Mouse (Mus musculus): ENCODE data around the gene Pde4d.

Gene Pde4d

DNA sequence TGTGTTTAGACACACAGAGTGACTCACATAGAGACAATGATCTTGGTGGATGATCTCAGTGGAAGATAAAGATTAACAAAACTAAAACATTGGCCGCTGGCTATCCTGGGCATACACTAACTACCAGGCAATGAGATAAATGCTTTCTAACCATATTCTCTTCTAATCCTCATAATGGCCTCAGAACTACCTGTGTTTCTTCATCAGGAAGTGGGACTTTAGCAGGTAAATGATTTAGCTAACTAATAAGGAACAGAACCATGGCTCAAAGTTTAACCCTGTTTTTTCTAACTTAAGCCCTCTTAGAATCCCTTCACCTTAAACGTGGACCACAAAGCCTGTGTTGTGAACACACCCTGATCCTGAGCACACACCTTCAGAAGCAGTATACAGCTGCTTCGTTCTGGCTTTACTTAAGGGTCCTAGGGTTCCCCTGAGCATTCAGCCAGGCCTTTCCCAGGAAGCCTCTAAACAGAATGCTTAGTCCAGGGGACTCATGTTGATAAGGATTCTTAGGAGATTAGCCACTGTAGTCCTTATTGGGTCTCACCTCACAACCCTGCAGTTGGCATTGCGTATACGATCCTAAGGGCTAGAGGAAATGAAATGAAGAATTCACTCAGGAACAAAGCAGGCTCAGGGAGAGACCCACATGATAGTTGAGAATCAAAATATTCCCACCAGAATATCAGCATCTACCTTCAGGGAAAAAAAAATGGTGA, 1283.1 kb downstream of the Pde4d start:
- intact Hi-C loops (cut with DNase I), result no loop called here

DNA sequence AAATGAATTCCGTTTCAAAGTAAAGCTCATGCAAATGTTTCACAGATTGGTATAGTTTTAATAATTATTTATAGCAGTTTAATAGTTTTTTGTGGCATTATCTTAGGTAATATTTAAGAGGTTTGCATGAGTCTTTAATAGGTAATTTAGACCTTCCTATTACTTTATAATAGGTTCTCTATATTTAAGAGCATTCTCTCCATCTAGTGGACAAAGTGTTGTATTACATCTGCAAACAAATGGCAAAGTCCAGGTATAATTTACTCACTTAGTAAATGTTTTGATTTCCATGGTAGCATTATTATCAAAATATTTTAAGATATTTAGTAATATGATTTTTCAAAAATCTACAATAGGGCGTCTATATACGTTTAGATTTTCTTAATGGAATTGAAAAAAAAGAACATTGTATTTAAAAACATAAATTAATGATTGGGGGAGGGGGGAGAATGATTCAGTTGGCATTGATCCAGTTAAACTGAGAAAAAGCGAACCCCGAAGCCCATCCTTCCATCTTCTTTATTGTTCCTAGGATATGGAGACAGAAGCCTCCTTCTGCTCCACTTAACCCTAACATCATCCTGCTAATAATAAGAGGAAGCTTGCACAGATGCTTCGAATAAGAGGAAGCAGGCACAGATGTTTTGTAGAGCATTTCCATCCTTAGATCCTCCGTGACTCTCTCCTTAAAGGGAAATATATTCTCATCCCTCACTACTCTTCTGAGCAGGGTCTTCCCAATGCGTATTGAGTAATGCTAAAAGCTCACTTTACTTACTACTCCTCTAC, 1286.7 kb downstream of the Pde4d start:
- intact Hi-C loops (cut with DNase I), result no loop called here

DNA sequence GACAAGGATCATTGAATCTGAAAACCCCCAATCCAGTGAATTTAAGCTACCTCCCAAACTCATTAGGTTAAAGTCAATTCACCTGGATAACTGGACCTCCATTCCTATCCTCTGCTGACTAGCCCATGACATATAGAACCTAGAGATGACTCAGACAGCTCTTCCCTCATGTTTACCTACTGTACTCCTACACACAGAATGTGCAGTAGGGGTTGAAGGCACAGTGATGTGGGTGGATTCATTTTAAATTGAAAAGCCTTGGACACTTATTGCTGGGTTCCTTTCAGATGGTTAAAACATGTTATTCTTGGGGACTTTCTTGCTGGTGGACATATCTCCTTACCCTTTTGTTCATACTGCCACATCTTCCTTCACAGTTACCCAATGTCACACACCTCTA, 1296.7 kb downstream of the Pde4d start:
- intact Hi-C loops (cut with DNase I), result no loop called here

DNA sequence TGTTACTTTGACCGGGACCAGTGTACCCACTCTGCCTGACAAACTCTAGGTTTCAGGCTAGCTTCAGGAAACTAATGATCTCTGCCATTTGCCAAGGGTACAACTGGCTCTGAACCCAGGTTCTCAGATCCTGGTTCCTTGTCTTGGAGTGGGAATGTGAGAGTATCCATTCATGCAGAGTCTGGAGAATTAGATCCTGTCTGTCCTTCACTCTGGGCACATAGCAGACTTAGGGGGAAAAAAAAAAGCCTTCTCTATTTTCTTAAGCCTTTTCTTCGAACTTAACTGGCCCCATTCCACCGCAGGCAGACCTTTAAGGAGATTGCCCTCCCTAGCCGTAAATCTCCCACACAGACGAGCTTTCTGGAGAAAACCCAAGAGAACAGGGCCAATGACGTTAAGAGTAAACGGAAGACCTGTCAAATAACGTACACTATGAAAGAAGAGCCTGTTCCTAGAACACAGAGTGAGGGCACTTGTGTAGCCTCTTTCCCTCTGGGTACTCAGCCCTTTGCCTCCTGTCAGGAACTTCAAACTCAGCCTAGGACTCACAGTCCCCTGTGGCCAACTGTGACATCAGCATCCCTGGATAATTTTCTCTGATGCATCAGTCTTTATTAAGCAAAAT, 1302.6 kb downstream of the Pde4d start:
- intact Hi-C loops (cut with DNase I), result no loop called here

- intact Hi-C loops (cut with DNase I), result loop anchor here (5.0 kb wide), 1 partner anchor 140 kb away; no protein-coding TSS in a partner anchor
Measured at GRCm38 (mm10) chr13:109756854-109757253, 1307.1 kb downstream of the Pde4d start.

GRCm38 (mm10) chr13:109759201-109759600, 1309.5 kb downstream of the Pde4d start:
- intact Hi-C loops (cut with DNase I), result loop anchor here (5.0 kb wide), 1 partner anchor 142 kb away; no protein-coding TSS in a partner anchor

GRCm38 (mm10) chr13:109761081-109761480, 1311.3 kb downstream of the Pde4d start:
- intact Hi-C loops (cut with DNase I), result no loop called here

GRCm38 (mm10) chr13:109774791-109775190, 1325.0 kb downstream of the Pde4d start:
- intact Hi-C loops (cut with DNase I), result no loop called here

- intact Hi-C loops (cut with DNase I), result no loop called here
Measured at GRCm38 (mm10) chr13:109775197-109775596, 1325.4 kb downstream of the Pde4d start.

DNA sequence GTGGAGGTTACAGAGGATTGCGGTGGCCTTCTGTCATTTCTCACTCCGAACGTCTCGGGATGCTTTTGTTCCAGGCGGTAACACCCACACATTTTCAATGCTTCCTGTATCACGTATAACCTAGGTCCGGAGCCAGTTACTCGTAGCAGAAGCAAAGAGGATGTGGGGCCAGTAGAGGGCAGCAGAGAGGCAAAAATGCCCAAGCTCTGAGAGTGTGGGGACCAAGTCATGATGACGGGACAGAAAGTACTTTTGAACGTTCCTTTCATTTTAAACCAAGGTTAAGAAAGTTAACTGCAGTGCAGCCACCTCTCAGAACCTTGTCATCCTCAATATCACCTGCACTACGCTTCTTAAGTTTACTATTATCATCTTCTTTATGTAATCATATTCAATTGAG, 1326.4 kb downstream of the Pde4d start:
- intact Hi-C loops (cut with DNase I), result no loop called here

DNA sequence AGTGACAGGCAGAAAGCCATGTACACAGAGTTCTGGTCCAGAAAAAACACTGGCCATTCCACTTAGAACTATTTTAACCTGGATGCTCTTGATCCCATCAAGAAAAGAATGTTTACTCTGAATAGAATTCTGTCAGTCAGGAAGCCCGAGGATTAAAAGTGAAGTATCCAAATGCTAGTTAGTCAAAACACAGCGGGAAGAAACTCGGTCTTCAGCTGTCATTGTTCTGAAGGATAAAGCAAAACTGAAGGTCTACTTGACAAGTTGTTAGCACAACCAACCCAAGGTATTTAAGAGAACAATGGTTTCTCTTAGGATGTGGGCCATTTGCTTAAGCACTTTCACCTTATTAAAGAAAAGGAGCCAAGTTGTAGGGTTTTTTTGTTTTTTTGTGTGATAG, 1327.2 kb downstream of the Pde4d start:
- intact Hi-C loops (cut with DNase I), result no loop called here

- intact Hi-C loops (cut with DNase I), result no loop called here
Measured at GRCm38 (mm10) chr13:109777441-109777840, 1327.7 kb downstream of the Pde4d start.

GRCm38 (mm10) chr13:109778297-109778835, 1328.6 kb downstream of the Pde4d start:
- intact Hi-C loops (cut with DNase I), result no loop called here

DNA sequence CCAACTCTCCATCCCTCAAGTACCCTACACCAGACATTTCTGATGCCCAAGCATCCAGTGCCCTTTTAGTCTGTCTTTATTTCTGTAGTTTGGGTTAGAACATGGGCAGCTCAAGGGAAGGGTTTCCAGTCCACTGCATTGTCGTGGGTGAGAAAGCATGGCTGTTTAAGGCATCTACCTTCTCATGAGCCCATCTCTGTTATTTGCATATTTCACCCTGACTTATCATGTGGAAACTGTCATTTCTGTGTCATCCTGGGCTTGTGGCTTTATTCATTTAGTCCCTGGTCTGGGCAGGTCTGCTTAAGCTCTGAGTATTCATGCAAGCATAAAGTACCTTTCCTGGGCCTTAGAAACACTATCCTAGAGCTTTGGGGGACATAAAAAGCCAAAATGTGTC, 1331.7 kb downstream of the Pde4d start:
- intact Hi-C loops (cut with DNase I), result loop anchor here (10.0 kb wide), 1 partner anchor 233 kb away; no protein-coding TSS in a partner anchor

DNA sequence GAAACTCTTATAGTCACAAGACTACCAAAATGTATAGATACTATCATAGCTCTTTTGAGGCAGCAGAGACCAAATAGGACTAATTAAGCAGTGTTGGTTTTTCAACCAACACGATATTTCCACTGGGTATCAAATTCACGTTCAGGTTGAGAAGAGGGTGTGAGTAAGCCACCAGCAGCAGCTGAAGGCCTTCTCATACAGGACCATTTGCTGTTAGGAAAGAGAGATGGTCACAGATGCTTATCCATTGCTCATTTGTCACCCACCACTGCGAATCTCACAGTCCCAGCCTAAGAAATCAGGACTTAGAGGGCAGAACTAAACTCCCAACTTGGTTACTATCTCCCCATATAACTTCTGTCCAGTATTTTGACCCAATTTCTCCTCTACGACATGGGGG, 1338.9 kb downstream of the Pde4d start:
- intact Hi-C loops (cut with DNase I), result loop anchor here (10.0 kb wide), 1 partner anchor 226 kb away; no protein-coding TSS in a partner anchor

- intact Hi-C loops (cut with DNase I), result loop anchor here (10.0 kb wide), 1 partner anchor 226 kb away; no protein-coding TSS in a partner anchor
Measured at GRCm38 (mm10) chr13:109789151-109789550, 1339.4 kb downstream of the Pde4d start.

- intact Hi-C loops (cut with DNase I), result no loop called here
Measured at GRCm38 (mm10) chr13:109790045-109790715, 1340.4 kb downstream of the Pde4d start.

DNA sequence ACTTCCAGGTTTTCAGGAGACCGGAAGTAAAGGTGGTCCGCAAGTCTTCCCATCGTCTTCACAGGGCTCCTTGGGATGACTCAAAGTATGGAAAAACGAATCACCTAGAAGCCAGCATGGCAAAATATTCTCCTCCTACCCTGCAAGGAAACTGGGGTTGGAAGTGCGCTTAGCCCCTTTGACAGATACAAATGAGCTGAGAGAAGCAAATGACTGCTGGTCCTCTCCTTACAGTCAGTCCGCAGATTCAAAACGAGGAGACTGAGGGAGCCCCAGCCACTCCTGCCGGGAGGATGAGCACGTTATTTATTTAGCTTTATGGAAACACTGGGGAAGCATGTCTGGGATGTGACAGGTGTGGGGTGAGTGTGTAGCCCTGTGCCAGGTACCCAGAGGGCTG, 1344.2 kb downstream of the Pde4d start:
- intact Hi-C loops (cut with DNase I), result no loop called here

- intact Hi-C loops (cut with DNase I), result no loop called here
Measured at GRCm38 (mm10) chr13:109798651-109799050, 1348.9 kb downstream of the Pde4d start.

GRCm38 (mm10) chr13:109802201-109802600, 1352.5 kb downstream of the Pde4d start:
- intact Hi-C loops (cut with DNase I), result no loop called here
